Mouse (Mus musculus) right cerebral cortex, postnatal 25 days (tissue): ENCODE measurements around the gene Rapgef4.

Source experiments
- DNase-seq: peaks from one replicate; pipeline ENCODE4 v3.0.0; 2022

Gene Rapgef4

DNA sequence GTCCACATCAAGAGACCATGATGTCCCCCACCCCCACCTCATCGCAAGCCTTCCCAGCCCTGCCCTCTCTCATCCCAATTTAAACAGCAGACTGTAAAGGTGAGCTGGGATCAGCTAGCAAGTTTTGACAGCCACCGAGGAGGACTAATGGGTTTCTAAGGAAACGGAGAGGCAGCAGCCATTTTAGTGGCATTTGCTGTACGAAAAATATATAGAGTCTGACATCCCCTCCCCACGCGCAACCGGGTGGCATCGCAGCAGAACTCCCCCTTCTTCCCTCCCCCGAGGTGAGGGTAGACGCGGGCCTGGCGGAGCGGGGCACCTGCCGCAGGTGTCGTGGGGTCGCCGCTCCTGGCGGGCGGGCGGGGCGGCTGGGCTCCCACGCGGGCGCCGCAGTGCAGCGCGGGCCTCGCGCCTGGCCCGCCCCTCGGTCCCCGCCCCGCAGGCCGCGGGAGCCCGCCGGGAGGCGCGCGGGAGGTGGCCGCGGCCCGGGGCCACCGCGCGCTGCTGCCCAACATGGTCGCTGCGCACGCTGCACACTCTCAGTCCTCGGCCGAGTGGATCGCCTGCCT, at the start of gene Rapgef4:
TSS of gene Rapgef4 (plus strand) at position 470 of the 572 bp plus-strand sequence.
- DNase-seq, result peak; percentile 62

DNA sequence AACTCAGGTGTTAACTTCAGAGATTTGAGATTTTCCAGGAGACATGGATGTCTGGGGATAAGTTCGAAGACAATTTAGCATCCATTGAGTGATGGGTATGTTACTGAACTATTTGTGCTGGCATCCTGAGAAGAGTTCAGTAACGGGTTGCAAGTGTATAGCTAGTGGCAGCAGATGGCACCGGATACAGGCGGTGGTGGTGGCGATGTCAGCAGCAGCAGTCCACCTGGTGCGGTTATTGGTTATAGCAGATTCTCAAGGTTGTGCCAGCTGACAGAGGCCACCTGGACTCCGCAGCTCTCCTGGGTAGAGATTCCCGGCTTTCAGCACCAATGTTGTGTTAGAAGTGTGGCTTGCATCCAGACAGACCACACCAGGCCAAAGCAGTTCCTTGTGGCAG, 47.0 kb upstream of the Rapgef4 start:
- DNase-seq, result no peak

DNA sequence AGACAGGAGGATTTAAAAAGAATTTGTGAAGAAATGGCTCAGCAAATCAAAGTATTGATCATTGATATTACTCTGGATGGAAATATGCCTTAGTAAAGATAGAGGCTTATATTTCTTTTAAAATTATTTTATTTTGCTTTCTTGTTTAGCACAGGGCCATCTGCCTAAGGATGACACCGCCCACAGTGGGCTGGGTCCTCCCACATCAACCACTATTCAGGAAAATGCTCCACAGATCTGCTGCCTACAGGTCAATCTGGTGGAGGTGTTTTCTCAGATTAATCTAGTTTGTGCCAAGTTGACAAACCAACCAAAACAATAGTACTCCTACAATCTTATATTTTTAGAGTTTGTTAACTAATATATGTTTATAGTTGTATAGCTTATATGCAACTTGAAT, 44.3 kb upstream of the Rapgef4 start:
- no peak for DNase-seq

- DNase-seq, result no peak
These were observed 43.3 kb upstream of the Rapgef4 start for GRCm38 (mm10) chr2:71937649-71938308.

- DNase-seq, result no peak
These were observed 42.2 kb upstream of the Rapgef4 start for GRCm38 (mm10) chr2:71938716-71939393.

DNA sequence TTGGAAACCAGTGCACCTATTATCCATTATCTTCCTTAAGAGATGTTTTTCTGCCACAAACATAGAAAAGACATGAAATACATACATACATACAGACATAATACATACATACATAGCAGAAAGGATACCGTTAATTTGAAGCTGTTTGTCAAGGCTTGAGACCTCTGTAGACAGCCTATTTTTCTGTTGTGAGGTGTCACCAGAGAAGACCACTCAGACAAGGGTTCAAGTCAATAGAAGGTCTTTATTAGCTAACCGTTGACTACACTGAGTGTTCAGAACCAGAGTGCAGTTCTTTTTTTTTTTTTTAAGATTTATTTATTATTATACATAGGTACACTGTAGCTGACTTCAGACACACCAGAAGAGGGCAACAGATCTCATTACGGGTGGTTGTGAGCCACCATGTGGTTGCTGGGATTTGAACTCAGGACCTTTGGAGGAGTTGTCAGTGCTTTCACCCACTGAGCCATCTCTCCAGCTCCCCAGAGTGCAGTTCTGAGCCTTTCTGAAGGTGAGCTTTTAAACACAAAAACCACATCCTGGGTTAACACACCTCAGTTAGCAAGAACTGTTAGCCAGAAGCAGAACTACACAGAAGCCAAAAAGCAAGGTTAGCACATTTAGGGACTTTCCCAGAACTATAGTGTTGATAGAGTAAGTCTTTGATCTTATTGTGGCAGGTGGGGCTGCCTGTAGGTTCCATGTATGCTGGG, 39.9 kb upstream of the Rapgef4 start:
- no peak for DNase-seq

DNA sequence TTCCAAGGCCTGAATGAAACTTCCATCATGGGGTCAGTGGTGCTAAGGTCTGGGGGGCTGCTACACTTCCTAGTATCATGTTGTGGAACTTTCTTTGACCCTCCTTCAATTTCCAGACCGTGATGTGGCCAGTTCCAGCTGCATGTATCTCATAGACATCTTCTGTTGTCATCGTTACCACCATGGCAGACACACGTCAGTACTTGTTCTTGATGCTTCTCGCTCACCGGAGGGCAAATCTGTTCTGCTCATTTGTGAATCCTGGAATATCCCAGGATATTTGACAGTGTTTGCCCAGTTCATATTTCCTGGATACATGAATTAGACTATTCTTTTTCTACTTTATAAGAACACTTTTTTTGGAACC, 39.3 kb upstream of the Rapgef4 start:
- DNase-seq, result no peak

- no peak for DNase-seq
These were observed 29.8 kb upstream of the Rapgef4 start for GRCm38 (mm10) chr2:71951212-71951611.

DNA sequence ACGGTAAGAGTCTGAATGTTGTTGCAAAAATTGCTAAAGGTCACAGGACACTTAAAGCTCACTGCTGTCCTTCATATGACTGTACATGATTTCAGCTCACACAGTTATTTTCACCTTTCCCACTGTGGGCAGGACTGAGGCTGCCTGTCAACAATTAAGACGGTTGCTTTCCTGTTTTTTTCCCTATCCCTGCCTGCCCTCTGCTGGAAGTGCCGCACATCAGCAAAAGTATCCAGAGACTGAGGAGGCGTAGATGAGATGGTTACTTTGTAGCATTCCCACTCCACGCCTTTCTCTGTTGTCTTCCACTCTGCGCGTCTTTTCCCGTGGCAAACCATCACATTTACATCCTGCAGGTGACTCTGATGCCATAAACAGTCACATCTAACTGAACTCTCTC, 25.4 kb upstream of the Rapgef4 start:
- DNase-seq, result peak; percentile 66

GRCm38 (mm10) chr2:71956463-71956862, 24.6 kb upstream of the Rapgef4 start:
- DNase-seq, result no peak

- no peak for DNase-seq
These were observed 23.1 kb upstream of the Rapgef4 start for GRCm38 (mm10) chr2:71957951-71958350.

- DNase-seq, result peak; percentile 24
These were observed 22.6 kb upstream of the Rapgef4 start for GRCm38 (mm10) chr2:71958393-71958792.

- DNase-seq, result no peak
These were observed 16.8 kb upstream of the Rapgef4 start for GRCm38 (mm10) chr2:71964216-71964615.

DNA sequence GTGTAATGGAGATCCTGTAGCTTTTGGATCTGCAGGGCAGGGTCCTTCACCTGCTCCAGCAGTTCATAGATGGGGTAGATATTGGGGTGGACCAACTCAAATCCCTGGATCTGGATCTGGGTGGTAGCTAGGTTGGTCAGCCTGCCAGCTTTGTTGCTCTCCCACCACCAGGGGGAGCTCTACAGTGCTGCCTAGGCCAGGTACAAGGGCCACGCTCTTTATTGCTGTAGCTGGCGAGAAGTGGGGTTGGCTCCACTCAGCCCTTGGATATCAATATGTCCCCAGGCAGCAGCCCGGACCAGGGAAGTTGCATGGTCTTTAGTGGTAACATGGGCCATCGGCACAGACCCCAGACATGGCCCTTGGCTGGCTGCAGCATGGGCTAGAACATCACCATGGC, 15.6 kb upstream of the Rapgef4 start:
- DNase-seq, result no peak

DNA sequence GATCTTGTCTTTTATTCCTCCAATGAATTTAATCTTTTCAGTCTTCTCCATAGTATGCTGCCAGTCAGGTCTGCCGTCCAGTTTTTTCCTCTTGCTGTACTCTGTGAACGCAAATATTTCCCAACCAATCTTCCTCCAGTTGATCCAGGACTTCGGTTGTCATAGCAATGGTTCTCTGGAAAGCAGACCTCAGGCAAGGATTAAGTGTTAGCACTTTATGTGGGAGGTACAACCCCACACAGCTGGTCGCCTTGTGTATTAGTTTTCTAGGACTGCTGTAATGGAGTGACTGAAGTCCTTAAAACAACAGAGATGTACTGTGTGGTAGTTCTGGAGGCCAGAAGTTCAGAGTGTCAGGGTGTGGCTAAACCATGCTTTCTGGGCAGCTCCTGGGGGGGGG, 14.3 kb upstream of the Rapgef4 start:
- no peak for DNase-seq

GRCm38 (mm10) chr2:71967855-71968254, 13.2 kb upstream of the Rapgef4 start:
- DNase-seq, result no peak

DNA sequence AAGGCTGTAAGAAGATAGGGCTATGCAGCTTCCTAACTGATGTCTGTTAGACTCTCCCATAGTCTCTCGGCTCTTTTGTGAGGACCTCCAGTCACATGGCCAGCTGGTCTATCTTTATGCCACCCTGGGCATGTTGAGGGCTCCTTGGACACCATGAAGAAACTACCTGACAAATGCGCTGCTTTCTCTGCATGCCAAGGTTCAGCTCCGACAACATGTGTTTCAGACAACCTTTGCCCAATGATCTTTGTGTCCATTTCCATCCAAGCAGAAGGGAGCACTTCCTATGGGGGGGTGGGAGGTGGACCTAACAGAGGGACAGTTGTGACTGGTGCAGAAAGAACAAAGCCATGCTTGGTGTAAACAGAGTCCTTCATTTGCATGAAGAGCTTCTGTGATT, 7.4 kb upstream of the Rapgef4 start:
- no peak for DNase-seq

- no peak for DNase-seq
These were observed 6.7 kb upstream of the Rapgef4 start for GRCm38 (mm10) chr2:71974143-71974846.

DNA sequence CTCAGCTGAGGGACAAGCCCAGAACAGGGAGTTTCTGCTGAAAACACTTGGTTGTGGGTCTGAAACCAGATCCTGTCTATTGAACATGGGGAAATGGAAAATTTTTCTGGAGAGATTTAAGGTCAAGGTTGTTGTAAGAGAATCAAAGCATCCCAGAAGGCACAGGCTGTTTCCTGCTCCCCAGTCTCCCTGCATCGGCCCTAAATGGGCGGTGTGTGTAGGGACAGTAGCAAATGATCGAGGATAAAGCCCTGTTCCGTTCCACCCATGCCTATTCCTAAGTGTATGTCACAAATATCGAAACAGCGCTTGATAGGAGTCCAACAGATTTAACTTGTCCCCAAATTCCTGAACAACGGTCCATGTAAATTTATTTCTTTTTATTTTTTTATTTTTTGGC, 1.1 kb upstream of the Rapgef4 start:
- DNase-seq, result no peak

GRCm38 (mm10) chr2:71981343-71981851, 357 bp downstream of the Rapgef4 start:
- DNase-seq, result no peak

- no peak for DNase-seq
These were observed 856 bp downstream of the Rapgef4 start for GRCm38 (mm10) chr2:71981896-71982295.

DNA sequence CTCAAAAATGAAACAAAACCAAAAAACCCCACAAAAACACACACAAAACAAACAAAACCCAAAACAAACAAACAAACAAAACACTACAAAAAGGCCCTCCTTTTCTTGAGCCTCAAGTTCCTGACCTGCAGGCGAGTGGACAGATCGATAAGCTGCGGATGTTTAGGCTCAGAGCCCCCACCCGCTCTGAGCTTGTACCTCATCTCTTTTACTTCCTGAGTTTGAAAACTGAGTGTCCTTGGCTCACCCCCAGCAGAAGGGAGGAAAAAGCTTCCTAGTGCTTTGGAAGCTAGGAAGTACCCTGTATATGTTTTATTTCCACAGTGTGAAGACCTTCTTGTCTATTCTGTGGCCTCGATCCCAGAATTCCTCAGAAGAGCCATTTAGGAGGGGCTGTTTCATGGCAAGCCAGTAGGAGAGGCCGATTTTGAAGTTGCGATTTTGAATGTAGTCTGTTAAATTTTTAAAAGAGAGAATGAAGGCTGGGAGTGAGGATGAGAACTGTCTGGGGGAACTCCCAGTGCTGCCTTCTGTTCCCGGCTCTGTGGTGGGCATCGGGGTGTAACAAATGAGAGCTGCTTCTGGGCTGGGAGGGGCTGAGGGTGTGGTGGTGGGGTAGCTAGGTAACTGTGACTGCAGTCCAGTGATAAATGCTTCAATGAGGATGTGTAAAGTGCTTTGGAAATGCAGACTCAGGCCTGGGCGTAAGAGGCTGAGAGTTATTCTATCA, 2.0 kb downstream of the Rapgef4 start:
- DNase-seq, result no peak
